Mouse (Mus musculus): ENCODE data around the gene Pigz. TPM values are rescaled to one million over a fixed set of nuclear protein-coding genes. Genes with fewer than 3 reads are reported as not detected.

The Pigz gene
- polyA plus RNA-seq, 1 experiment from 2014 or later, result 1.5 TPM

Other genes starting within 250 kb of the Pigz start
- not detected in 2 replicates for gene Meltf, start 55.0 kb upstream of the Pigz start, polyA plus RNA-seq (2014; fragmentation: Nextera tagmentation; extraction: Ambion mirVana)
- 86.2 and 88.5 TPM in 2 replicates for gene 0610012G03Rik, start 14.6 kb downstream of the Pigz start, polyA plus RNA-seq (2014; fragmentation: Nextera tagmentation; extraction: Ambion mirVana)
- 148 and 160 TPM in 2 replicates for gene Ncbp2, start 14.7 kb downstream of the Pigz start, polyA plus RNA-seq (2014; fragmentation: Nextera tagmentation; extraction: Ambion mirVana)
- 12.2 and 18.3 TPM in 2 replicates for gene Senp5, start 69.4 kb downstream of the Pigz start, polyA plus RNA-seq (2014; fragmentation: Nextera tagmentation; extraction: Ambion mirVana)
- 46.4 and 48.0 TPM in 2 replicates for gene Pak2, start 145.5 kb downstream of the Pigz start, polyA plus RNA-seq (2014; fragmentation: Nextera tagmentation; extraction: Ambion mirVana)
- 147 and 150 TPM in 2 replicates for gene Pigx, start 165.9 kb downstream of the Pigz start, polyA plus RNA-seq (2014; fragmentation: Nextera tagmentation; extraction: Ambion mirVana)
- 47.5 and 47.7 TPM in 2 replicates for gene Cep19, start 165.9 kb downstream of the Pigz start, polyA plus RNA-seq (2014; fragmentation: Nextera tagmentation; extraction: Ambion mirVana)
- 8.1 and 8.7 TPM in 2 replicates for gene Nrros, start 231.7 kb downstream of the Pigz start, polyA plus RNA-seq (2014; fragmentation: Nextera tagmentation; extraction: Ambion mirVana)
- gene Bex6, start 246.0 kb downstream of the Pigz start, polyA plus RNA-seq (2014; fragmentation: Nextera tagmentation; extraction: Ambion mirVana), result not detected in 2 replicates